Mouse (Mus musculus) liver, postnatal 0 days (tissue): ENCODE measurements around the gene Plg. TPM values are rescaled to one million over a fixed set of nuclear protein-coding genes. Genes with fewer than 3 reads are reported as not detected.

Experiments
- ATAC-seq: fragments of 200-750 bp; cut with Nextera tagmentation; 2 replicates; pipeline ENCODE4 v1.8.0; 2017; ENCODE audit warnings: mild to moderate bottlenecking, moderate library complexity
- DNase-seq: peaks from one replicate; pipeline ENCODE4 v3.0.0-alpha.2; 2016
- H3K27ac ChIP-seq: fragments of 300-500 bp; sonication (generic); 2 replicates; pipeline ENCODE4 v1.5.1; 2014; ENCODE audit warnings: antibody characterized with exemption, moderate library complexity, mild to moderate bottlenecking, low read depth
- H3K27me3 ChIP-seq: fragments of 300-500 bp; sonication (generic); 2 replicates; pipeline ENCODE4 v1.6.1; 2014; ENCODE audit warnings: low read length, control low read depth, mixed read lengths; ENCODE audit not compliant: insufficient read depth
- H3K36me3 ChIP-seq: fragments of 300-500 bp; sonication (generic); replicated peaks from 2 replicates; pipeline ENCODE4 v1.6.1; 2014; ENCODE audit warnings: mild to moderate bottlenecking, control low read depth, low read length, moderate library complexity, mixed read lengths; ENCODE audit not compliant: insufficient read depth
- H3K4me1 ChIP-seq: fragments of 300-500 bp; sonication (generic); 2 replicates; pipeline ENCODE4 v1.6.1; 2014; ENCODE audit warnings: antibody characterized with exemption, mild to moderate bottlenecking, control low read depth; ENCODE audit not compliant: insufficient read depth
- H3K4me2 ChIP-seq: fragments of 300-500 bp; sonication (generic); 2 replicates; pipeline ENCODE4 v1.6.1; 2014; ENCODE audit warnings: low read depth, mild to moderate bottlenecking, low read length, moderate library complexity, mixed read lengths
- H3K4me3 ChIP-seq: fragments of 300-500 bp; sonication (generic); 2 replicates; pipeline ENCODE4 v1.5.1; 2014; ENCODE audit warnings: low read depth, low read length
- H3K9ac ChIP-seq: fragments of 300-500 bp; sonication (generic); replicated peaks from 2 replicates; pipeline ENCODE4 v1.6.1; 2014; ENCODE audit warnings: mild to moderate bottlenecking, moderate library complexity
- H3K9me3 ChIP-seq: fragments of 300-500 bp; sonication (generic); 2 replicates; pipeline ENCODE4 v1.6.1; 2016; ENCODE audit warnings: mild to moderate bottlenecking, control low read depth, low read length, mixed read lengths
- CTCF ChIP-seq: sonication (generic); IDR thresholded peaks from 2 replicates; pipeline ENCODE4 v1.5.1; 2016; ENCODE audit warnings: antibody characterized with exemption, low read depth
- EP300 ChIP-seq: IDR thresholded peaks from 2 replicates; pipeline ENCODE4 v1.6.1; 2016; ENCODE audit warnings: antibody characterized with exemption, low read depth, mild to moderate bottlenecking
- WGBS: fragments of 180-500 bp; shearing (Covaris S2); extraction: QIAGEN DNeasy Blood & Tissue Kit; methylation state at CpG from one replicate; pipeline ENCODE4 v1.1.7; 2014; ENCODE audit not compliant: insufficient replicate concordance; 5-methylcytosine and 5-hydroxymethylcytosine counted together
- polyA plus RNA-seq: library from polyadenylated mRNA; unstranded; fragments of >200 nt; fragmentation: Nextera tagmentation; extraction: Ambion mirVana; gene quantifications from 2 replicates; pipeline ENCODE4 v1.2.1, GENCODE M21; 2015

Plg gene
- polyA plus RNA-seq, 1 experiment from 2014 or later = 1,170 TPM

GRCm38 (mm10) chr17:12403420-12403819 is 25.0 kb downstream of the Plg start:
- TF ChIP-seq EP300 (no peak), CTCF (peak; percentile 37; the same call in 1 of the 2 replicates)
- peaks cover 39% of the 10 kb centered on the region for H3K36me3 ChIP-seq
- peak overlapping the region; percentile 55; the same call in 1 of the 2 replicates for H3K27ac ChIP-seq
- H3K27me3 ChIP-seq = no peaks in the 10 kb centered on the region
- WGBS = 61% methylated on average over 7 of the region's 7 CpGs
- H3K4me1 ChIP-seq = no peaks in the 10 kb centered on the region; the same call in 1 of the 2 replicates
- H3K9me3 ChIP-seq = no peaks in the 10 kb centered on the region
- ATAC-seq (peak; percentile 70), DNase-seq (no peak)
- no peak overlapping the region for H3K4me3 ChIP-seq
- H3K4me2 ChIP-seq = no peak overlapping the region
- no peak overlapping the region for H3K9ac ChIP-seq

- H3K4me3 ChIP-seq = no peak overlapping the region
- ATAC-seq = no peak
- H3K27ac ChIP-seq = no peak overlapping the region
- H3K4me2 ChIP-seq = no peak overlapping the region
- H3K27me3 ChIP-seq = no peaks in the 10 kb centered on the region
- H3K9ac ChIP-seq = no peak overlapping the region
- no peaks in the 10 kb centered on the region for H3K4me1 ChIP-seq
- TF ChIP-seq EP300 (no peak), CTCF (no peak)
- 71% methylated on average over 11 of the region's 11 CpGs for WGBS
- H3K36me3 ChIP-seq = peaks cover 25% of the 10 kb centered on the region
- H3K9me3 ChIP-seq = no peaks in the 10 kb centered on the region
- DNase-seq = no peak
Observed at GRCm38 (mm10) chr17:12409346-12409944, 31.0 kb downstream of the Plg start.

- no peak overlapping the region for H3K27ac ChIP-seq
- H3K9ac ChIP-seq = no peak overlapping the region
- no peak overlapping the region for H3K4me2 ChIP-seq
- no peaks in the 10 kb centered on the region for H3K27me3 ChIP-seq
- no peaks in the 10 kb centered on the region for H3K4me1 ChIP-seq
- TF ChIP-seq EP300 (no peak), CTCF (no peak)
- 0 out of 2 replicates have a peak, but pooled peaks cover 12% of the 10 kb centered on the region for H3K36me3 ChIP-seq
- DNase-seq (no peak), ATAC-seq (no peak)
- WGBS = 65% methylated on average over 10 of the region's 10 CpGs
- no peak overlapping the region for H3K4me3 ChIP-seq
- H3K9me3 ChIP-seq = no peaks in the 10 kb centered on the region
Observed at GRCm38 (mm10) chr17:12412181-12412890, 33.9 kb downstream of the Plg start.

- no peak overlapping the region; the same call in 1 of the 2 replicates for H3K27ac ChIP-seq
- no peak overlapping the region for H3K9ac ChIP-seq
- ATAC-seq = peak; percentile 48
- WGBS = 65% methylated on average over 3 of the region's 3 CpGs
- H3K4me3 ChIP-seq = no peak overlapping the region
- H3K36me3 ChIP-seq = 0 out of 2 replicates have a peak, but pooled peaks cover 11% of the 10 kb centered on the region
- no peaks in the 10 kb centered on the region for H3K9me3 ChIP-seq
- no peak for DNase-seq
- no peaks in the 10 kb centered on the region for H3K27me3 ChIP-seq
- no peak for TF ChIP-seq EP300
- no peak for TF ChIP-seq CTCF
- H3K4me1 ChIP-seq = no peaks in the 10 kb centered on the region
- no peak overlapping the region for H3K4me2 ChIP-seq
Observed at GRCm38 (mm10) chr17:12412891-12413237, 34.5 kb downstream of the Plg start.

- TF ChIP-seq CTCF = no peak
- TF ChIP-seq EP300 = no peak
- Histone ChIP-seq H3K36me3 (peaks cover 11% of the 10 kb centered on the region), H3K27ac (peak overlapping the region; percentile 29; the same call in 1 of the 2 replicates), H3K27me3 (no peaks in the 10 kb centered on the region), H3K9ac (no peak overlapping the region), H3K4me2 (no peak overlapping the region), H3K4me1 (no peaks in the 10 kb centered on the region), H3K4me3 (no peak overlapping the region), H3K9me3 (no peaks in the 10 kb centered on the region)
- peak; percentile 63 for ATAC-seq
- peak; percentile 52 for DNase-seq
- WGBS = 44% methylated on average over 15 of the region's 15 CpGs
Observed at GRCm38 (mm10) chr17:12415031-12415735, 36.8 kb downstream of the Plg start.

DNA sequence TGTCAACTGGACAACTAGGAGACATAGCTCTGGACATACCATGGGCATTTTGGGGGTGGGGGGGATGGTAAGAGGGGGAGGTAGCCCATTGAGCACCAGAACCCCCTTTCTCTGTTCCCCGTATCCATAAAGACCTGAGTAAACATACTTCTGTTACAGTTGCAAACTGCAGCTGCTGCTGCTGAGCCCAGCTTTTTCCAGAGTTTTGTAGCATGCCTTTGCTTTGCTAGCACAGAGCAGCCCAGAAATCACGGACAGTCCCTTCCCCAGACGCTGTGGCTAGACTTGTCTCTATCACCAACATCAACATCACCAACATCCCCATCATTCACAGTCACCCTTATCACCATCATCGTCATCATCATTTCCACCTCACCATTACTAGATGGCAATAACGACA is 37.3 kb downstream of the Plg start:
- ATAC-seq = no peak
- peaks cover 10% of the 10 kb centered on the region for H3K36me3 ChIP-seq
- 58% methylated on average over 5 of the region's 5 CpGs for WGBS
- no peaks in the 10 kb centered on the region for H3K27me3 ChIP-seq
- no peaks in the 10 kb centered on the region for H3K4me1 ChIP-seq
- no peak for TF ChIP-seq CTCF
- TF ChIP-seq EP300 = no peak
- H3K27ac ChIP-seq = no peak overlapping the region
- H3K4me3 ChIP-seq = no peak overlapping the region
- no peaks in the 10 kb centered on the region for H3K9me3 ChIP-seq
- no peak overlapping the region for H3K9ac ChIP-seq
- no peak overlapping the region for H3K4me2 ChIP-seq
- DNase-seq = no peak
